Comparison of ENCODE assay signal across 11 mouse cellular contexts in the genomic region with DNA sequence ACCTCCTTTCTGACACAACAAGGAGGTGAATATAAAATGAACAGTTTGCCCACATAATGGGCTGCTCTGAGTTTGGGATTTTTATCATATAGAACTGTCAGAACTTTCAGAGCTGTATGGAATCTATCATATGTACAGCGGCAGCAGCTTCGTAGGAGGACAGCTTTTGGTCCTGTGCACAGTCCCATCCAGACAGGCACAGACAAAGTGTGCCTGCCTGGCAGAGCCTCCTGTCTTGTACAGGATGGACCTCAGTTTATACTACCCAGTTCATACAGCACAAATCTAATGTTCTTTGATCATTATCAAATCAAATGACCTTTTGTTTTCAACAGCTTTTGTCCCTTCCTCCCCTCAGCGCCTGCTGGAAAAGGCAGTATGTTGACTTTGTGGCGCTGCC.
DNase-seq lines count a peak whose midpoint lies in the region; ATAC-seq lines count a peak whose summit lies in the region.
"Had no signal": no experiment of that assay in that cellular context is flagged by ENCODE, and none has a peak within 500 bp of the region (broad histone marks: within the 10 kb centered on the region; RNA-seq: fewer than 3 reads in every experiment).

No protein-coding gene starts in this region.

- H3K27me3 ChIP-seq in forebrain, embryonic 12.5 days: no peaks in the 10 kb centered on the region
- H3K27me3 ChIP-seq in forebrain, embryonic 10.5 days (ENCODE audit: poor library complexity, severe bottlenecking): peaks cover 4% of the 10 kb centered on the region; the same call in 1 of the 2 replicates
- peaks cover 3% of the 10 kb centered on the region for H3K27me3 ChIP-seq in kidney, embryonic 14.5 days (ENCODE audit: control insufficient read depth, insufficient read depth, low read length)
- no peaks in the 10 kb centered on the region for H3K27me3 ChIP-seq in neural tube, embryonic 11.5 days (ENCODE audit: control insufficient read depth, insufficient read depth, low read length)
- H3K27me3 ChIP-seq: liver, embryonic 15.5 days had no signal

- no peak for ATAC-seq in forebrain, embryonic 12.5 days (ENCODE audit: low FRiP score)
- ATAC-seq in kidney, embryonic 14.5 days (ENCODE audit: low FRiP score, low TSS enrichment): peak; percentile 7; the same call in 1 of the 2 replicates
- peak; percentile 26; the same call in 1 of the 2 replicates for ATAC-seq in neural tube, embryonic 11.5 days (ENCODE audit: insufficient read depth, low FRiP score, low TSS enrichment)

- no peak for DNase-seq in forebrain, embryonic 10.5 days (ENCODE audit: extremely low spot score, low spot score)
- no peak for DNase-seq in kidney, adult 18-20 months
- no peak for DNase-seq in neural tube, embryonic 11.5 days (ENCODE audit: low spot score)
- no peak for DNase-seq in neural tube, embryonic 10.5 days (ENCODE audit: extremely low spot score, low spot score)
- DNase-seq in adrenal gland, postnatal 36 days: no peak
- DNase-seq in right cerebral cortex, postnatal 14 days: no peak
- DNase-seq: adrenal gland, adult 8-10 months; kidney, postnatal 10 days had no signal

- H3K9ac ChIP-seq in forebrain, embryonic 12.5 days: no peak overlapping the region
- H3K9ac ChIP-seq in kidney, embryonic 14.5 days (ENCODE audit: low read depth, low read length): no peak overlapping the region
- H3K9ac ChIP-seq in neural tube, embryonic 11.5 days (ENCODE audit: low read length): no peak overlapping the region
- H3K9ac ChIP-seq: liver, embryonic 15.5 days had no signal

- H3K36me3 ChIP-seq in forebrain, embryonic 12.5 days (replicated peaks): no peaks in the 10 kb centered on the region
- no peaks in the 10 kb centered on the region for H3K36me3 ChIP-seq in forebrain, embryonic 10.5 days (replicated peaks)
- no peaks in the 10 kb centered on the region for H3K36me3 ChIP-seq in kidney, embryonic 14.5 days (ENCODE audit: control insufficient read depth, insufficient read depth, low read length)
- H3K36me3 ChIP-seq in neural tube, embryonic 11.5 days (ENCODE audit: control insufficient read depth, insufficient read depth, low read length): no peaks in the 10 kb centered on the region
- H3K36me3 ChIP-seq: liver, embryonic 15.5 days had no signal

- 74% methylated on average over 4 of the region's 4 CpGs for WGBS in forebrain, embryonic 12.5 days
- 73% methylated on average over 4 of the region's 4 CpGs for WGBS in forebrain, embryonic 10.5 days
- 31% methylated on average over 4 of the region's 4 CpGs for WGBS in kidney, embryonic 14.5 days
- 72% methylated on average over 4 of the region's 4 CpGs for WGBS in neural tube, embryonic 11.5 days

- peaks cover 32% of the 10 kb centered on the region for H3K4me1 ChIP-seq in forebrain, embryonic 12.5 days
- H3K4me1 ChIP-seq in forebrain, embryonic 10.5 days: peaks cover 43% of the 10 kb centered on the region
- peaks cover 6% of the 10 kb centered on the region; the same call in 1 of the 2 replicates for H3K4me1 ChIP-seq in kidney, embryonic 14.5 days (ENCODE audit: control insufficient read depth, insufficient read depth, low read length)
- H3K4me1 ChIP-seq in neural tube, embryonic 11.5 days (ENCODE audit: control insufficient read depth, insufficient read depth, low read length): peaks cover 11% of the 10 kb centered on the region
- H3K4me1 ChIP-seq: liver, embryonic 15.5 days had no signal

- no peak overlapping the region for H3K4me2 ChIP-seq in forebrain, embryonic 12.5 days
- H3K4me2 ChIP-seq in kidney, embryonic 14.5 days (replicated peaks; ENCODE audit: low read depth, low read length): no peak overlapping the region; the same call in 1 of the 2 replicates
- H3K4me2 ChIP-seq in neural tube, embryonic 11.5 days (ENCODE audit: low read depth): no peak overlapping the region
- H3K4me2 ChIP-seq: liver, embryonic 15.5 days had no signal

- H3K27ac ChIP-seq in forebrain, embryonic 12.5 days: 0 out of 2 replicates have a peak overlapping the region, but pooled peaks have one; percentile 19
- no peak overlapping the region for H3K27ac ChIP-seq in forebrain, embryonic 10.5 days
- H3K27ac ChIP-seq in kidney, embryonic 14.5 days (ENCODE audit: low read depth, low read length): no peak overlapping the region
- H3K27ac ChIP-seq in neural tube, embryonic 11.5 days (ENCODE audit: low read depth, low read length): no peak overlapping the region
- H3K27ac ChIP-seq: liver, embryonic 15.5 days had no signal

- H3K9me3 ChIP-seq in forebrain, embryonic 12.5 days: no peaks in the 10 kb centered on the region
- no peaks in the 10 kb centered on the region for H3K9me3 ChIP-seq in forebrain, embryonic 10.5 days
- H3K9me3 ChIP-seq in kidney, embryonic 14.5 days (ENCODE audit: control insufficient read depth, low read length): no peaks in the 10 kb centered on the region
- no peaks in the 10 kb centered on the region for H3K9me3 ChIP-seq in neural tube, embryonic 11.5 days (ENCODE audit: control insufficient read depth, low read length)
- H3K9me3 ChIP-seq: liver, embryonic 15.5 days had no signal

- no peak overlapping the region for H3K4me3 ChIP-seq in forebrain, embryonic 12.5 days (replicated peaks)
- no peak overlapping the region for H3K4me3 ChIP-seq in forebrain, embryonic 10.5 days
- no peak overlapping the region for H3K4me3 ChIP-seq in kidney, embryonic 14.5 days (ENCODE audit: low read length)
- H3K4me3 ChIP-seq in neural tube, embryonic 11.5 days (ENCODE audit: low read depth, low read length): no peak overlapping the region
- H3K4me3 ChIP-seq: liver, embryonic 15.5 days had no signal
